Mouse (Mus musculus): ENCODE data around the gene Gpd1l. TPM values are rescaled to one million over a fixed set of nuclear protein-coding genes. Genes with fewer than 3 reads are reported as not detected.

Gpd1l gene
- polyA plus RNA-seq, 1 experiment = 0.14 TPM

GRCm38 (mm10) chr9:114960043-114960789 is 26.4 kb upstream of the Gpd1l start:
- Histone ChIP-seq H3K9me3 (ENCODE audit: control insufficient read depth, low read length) (peaks cover 4% of the 10 kb centered on the region; the same call in 1 of the 2 replicates), H3K4me1 (ENCODE audit: control insufficient read depth) (no peaks in the 10 kb centered on the region), H3K4me3 (replicated peaks) (no peak overlapping the region), H3K36me3 (ENCODE audit: control insufficient read depth) (no peaks in the 10 kb centered on the region), H3K27me3 (ENCODE audit: control insufficient read depth) (no peaks in the 10 kb centered on the region)
- TF ChIP-seq TAL1 (IDR thresholded peaks at IDR 0.05; ENCODE audit: low read length) (no peak), GATA1 (IDR thresholded peaks at IDR 0.05; ENCODE audit: low read length) (no peak)

- Histone ChIP-seq H3K9me3 (ENCODE audit: control insufficient read depth, low read length) (peaks cover 4% of the 10 kb centered on the region; the same call in 1 of the 2 replicates), H3K27me3 (ENCODE audit: control insufficient read depth) (no peaks in the 10 kb centered on the region), H3K4me3 (replicated peaks) (no peak overlapping the region), H3K4me1 (ENCODE audit: control insufficient read depth) (no peaks in the 10 kb centered on the region), H3K36me3 (ENCODE audit: control insufficient read depth) (no peaks in the 10 kb centered on the region)
- TF ChIP-seq GATA1 (IDR thresholded peaks at IDR 0.05; ENCODE audit: low read length) (no peak), TAL1 (IDR thresholded peaks at IDR 0.05; ENCODE audit: low read length) (no peak)
Measured at GRCm38 (mm10) chr9:114956945-114957344, 23.2 kb upstream of the Gpd1l start.

GRCm38 (mm10) chr9:114955340-114955739 is 21.6 kb upstream of the Gpd1l start:
- H3K36me3 ChIP-seq (ENCODE audit: control insufficient read depth) = no peaks in the 10 kb centered on the region
- peaks cover 4% of the 10 kb centered on the region; the same call in 1 of the 2 replicates for H3K9me3 ChIP-seq (ENCODE audit: control insufficient read depth, low read length)
- TF ChIP-seq TAL1 (IDR thresholded peaks at IDR 0.05; ENCODE audit: low read length) = no peak
- TF ChIP-seq GATA1 (IDR thresholded peaks at IDR 0.05; ENCODE audit: low read length) = no peak
- no peaks in the 10 kb centered on the region for H3K27me3 ChIP-seq (ENCODE audit: control insufficient read depth)
- H3K4me3 ChIP-seq (replicated peaks) = no peak overlapping the region
- no peaks in the 10 kb centered on the region for H3K4me1 ChIP-seq (ENCODE audit: control insufficient read depth)

- TF ChIP-seq GATA1 (IDR thresholded peaks at IDR 0.05; ENCODE audit: low read length) (no peak), TAL1 (IDR thresholded peaks at IDR 0.05; ENCODE audit: low read length) (no peak)
Measured at GRCm38 (mm10) chr9:114952866-114953265, 19.1 kb upstream of the Gpd1l start.

GRCm38 (mm10) chr9:114948395-114948794 is 14.6 kb upstream of the Gpd1l start:
- H3K9me3 ChIP-seq (ENCODE audit: control insufficient read depth, low read length) = peaks cover 2% of the 10 kb centered on the region; the same call in 1 of the 2 replicates
- no peak overlapping the region for H3K4me3 ChIP-seq (replicated peaks)
- TF ChIP-seq GATA1 (IDR thresholded peaks at IDR 0.05; ENCODE audit: low read length) (no peak), TAL1 (IDR thresholded peaks at IDR 0.05; ENCODE audit: low read length) (no peak)
- no peaks in the 10 kb centered on the region for H3K36me3 ChIP-seq (ENCODE audit: control insufficient read depth)
- H3K27me3 ChIP-seq (ENCODE audit: control insufficient read depth) = no peaks in the 10 kb centered on the region
- H3K4me1 ChIP-seq (ENCODE audit: control insufficient read depth) = no peaks in the 10 kb centered on the region

More at GRCm38 (mm10) chr9:114952866-114953265, 19.1 kb upstream of the Gpd1l start:
- no peaks in the 10 kb centered on the region for H3K36me3 ChIP-seq (ENCODE audit: control insufficient read depth)
- no peaks in the 10 kb centered on the region for H3K4me1 ChIP-seq (ENCODE audit: control insufficient read depth)
- no peaks in the 10 kb centered on the region for H3K27me3 ChIP-seq (ENCODE audit: control insufficient read depth)
- no peak overlapping the region for H3K4me3 ChIP-seq (replicated peaks)
- peaks cover 4% of the 10 kb centered on the region; the same call in 1 of the 2 replicates for H3K9me3 ChIP-seq (ENCODE audit: control insufficient read depth, low read length)

- Histone ChIP-seq H3K36me3 (ENCODE audit: control insufficient read depth) (no peaks in the 10 kb centered on the region), H3K27me3 (ENCODE audit: control insufficient read depth) (no peaks in the 10 kb centered on the region), H3K4me1 (ENCODE audit: control insufficient read depth) (no peaks in the 10 kb centered on the region), H3K9me3 (ENCODE audit: control insufficient read depth, low read length) (peaks cover 11% of the 10 kb centered on the region), H3K4me3 (replicated peaks) (no peak overlapping the region)
- TF ChIP-seq GATA1 (IDR thresholded peaks at IDR 0.05; ENCODE audit: low read length) (no peak), TAL1 (IDR thresholded peaks at IDR 0.05; ENCODE audit: low read length) (no peak)
Measured at GRCm38 (mm10) chr9:114945576-114945975, 11.8 kb upstream of the Gpd1l start.

- H3K27me3 ChIP-seq (ENCODE audit: control insufficient read depth) = no peaks in the 10 kb centered on the region
- no peak for TF ChIP-seq GATA1 (IDR thresholded peaks at IDR 0.05; ENCODE audit: low read length)
- TF ChIP-seq TAL1 (IDR thresholded peaks at IDR 0.05; ENCODE audit: low read length) = no peak
- H3K36me3 ChIP-seq (ENCODE audit: control insufficient read depth) = no peaks in the 10 kb centered on the region
- H3K9me3 ChIP-seq (ENCODE audit: control insufficient read depth, low read length) = peaks cover 11% of the 10 kb centered on the region
- no peak overlapping the region for H3K4me3 ChIP-seq (replicated peaks)
- H3K4me1 ChIP-seq (ENCODE audit: control insufficient read depth) = no peaks in the 10 kb centered on the region
Measured at GRCm38 (mm10) chr9:114944642-114945041, 10.9 kb upstream of the Gpd1l start.

- TF ChIP-seq GATA1 (IDR thresholded peaks at IDR 0.05; ENCODE audit: low read length) (no peak), TAL1 (IDR thresholded peaks at IDR 0.05; ENCODE audit: low read length) (no peak)
- Histone ChIP-seq H3K36me3 (ENCODE audit: control insufficient read depth) (no peaks in the 10 kb centered on the region), H3K9me3 (ENCODE audit: control insufficient read depth, low read length) (peaks cover 3% of the 10 kb centered on the region), H3K27me3 (ENCODE audit: control insufficient read depth) (no peaks in the 10 kb centered on the region), H3K4me3 (replicated peaks) (no peak overlapping the region), H3K4me1 (ENCODE audit: control insufficient read depth) (peaks cover 20% of the 10 kb centered on the region)
Measured at GRCm38 (mm10) chr9:114936687-114937086, 2.9 kb upstream of the Gpd1l start.

- Histone ChIP-seq H3K9me3 (ENCODE audit: control insufficient read depth, low read length) (no peaks in the 10 kb centered on the region), H3K27me3 (ENCODE audit: control insufficient read depth) (no peaks in the 10 kb centered on the region), H3K36me3 (ENCODE audit: control insufficient read depth) (no peaks in the 10 kb centered on the region), H3K4me1 (ENCODE audit: control insufficient read depth) (peaks cover 20% of the 10 kb centered on the region), H3K4me3 (replicated peaks) (no peak overlapping the region)
- TF ChIP-seq TAL1 (IDR thresholded peaks at IDR 0.05; ENCODE audit: low read length) = no peak
- no peak for TF ChIP-seq GATA1 (IDR thresholded peaks at IDR 0.05; ENCODE audit: low read length)
Measured at GRCm38 (mm10) chr9:114935321-114935720, 1.5 kb upstream of the Gpd1l start.

Measured in erythroblast, embryonic 14.5 days (primary cell).